Mouse (Mus musculus): ENCODE measurements at regions not wholly inside any gene's neighbourhood (a gene's known extent, or its start where the extent isn't known, plus 50 kb on each side); places are given as distances from the start of the nearest gene placed in this dataset.

GRCm38 (mm10) chr1:83535461-83535860, 127.5 kb upstream of the Sphkap start:
- DNase-seq (ENCODE audit: extremely low spot score, low read depth, low spot score) = no peak

GRCm38 (mm10) chr1:83527803-83528202, 119.8 kb upstream of the Sphkap start:
- DNase-seq (ENCODE audit: extremely low spot score, low read depth, low spot score) = no peak

GRCm38 (mm10) chr1:83509356-83509755, 101.4 kb upstream of the Sphkap start:
- DNase-seq (ENCODE audit: extremely low spot score, low read depth, low spot score) = no peak

GRCm38 (mm10) chr1:83505386-83505785, 97.4 kb upstream of the Sphkap start:
- DNase-seq (ENCODE audit: extremely low spot score, low read depth, low spot score) = no peak

- no peak for DNase-seq (ENCODE audit: extremely low spot score, low read depth, low spot score)
Measured at GRCm38 (mm10) chr1:83496888-83497287, 88.9 kb upstream of the Sphkap start.

- DNase-seq (ENCODE audit: extremely low spot score, low read depth, low spot score) = no peak
Measured at GRCm38 (mm10) chr1:83496380-83496779, 88.4 kb upstream of the Sphkap start.

- DNase-seq (ENCODE audit: extremely low spot score, low read depth, low spot score) = no peak
Measured at GRCm38 (mm10) chr1:83495022-83495421, 87.0 kb upstream of the Sphkap start.

- DNase-seq (ENCODE audit: extremely low spot score, low read depth, low spot score) = no peak
Measured at GRCm38 (mm10) chr1:83479111-83479510, 71.1 kb upstream of the Sphkap start.

Measured in hindlimb bud, embryonic 11.5 days (tissue).